Mouse (Mus musculus) liver, adult 2 months (tissue): ENCODE data around the gene Wbp1l.

Source experiments
- CTCF ChIP-seq: fragments of 200-500 bp; IDR thresholded peaks from 2 replicates; pipeline ENCODE4 v1.5.1; 2011; ENCODE audit warnings: low read depth, low read length, control low read depth
- POLR2A ChIP-seq: fragments of 200-500 bp; IDR thresholded peaks from 2 replicates; pipeline ENCODE4 v1.6.1; 2011; ENCODE audit warnings: low read length, control low read depth; ENCODE audit not compliant: insufficient read depth; ENCODE audit errors: extremely low read depth

GRCm38 (mm10) chr19:46618322-46618721, 19.4 kb downstream of the Wbp1l start:
- TF ChIP-seq CTCF: no peak
- no peak for TF ChIP-seq POLR2A
